Mouse (Mus musculus): Measurements from ENCODE around the gene Atp1b1. TPM values are rescaled to one million over a fixed set of nuclear protein-coding genes. Genes with fewer than 3 reads are reported as not detected.

Gene Atp1b1
- total RNA-seq, 2 experiments from 2014 or later, result 131 to 188 TPM

GRCm38 (mm10) chr1:164406506-164406905 lies 51.6 kb downstream of the Atp1b1 start:
- intact Hi-C loops (cut with DNase I), result no loop called here

GRCm38 (mm10) chr1:164405385-164405802 lies 52.8 kb downstream of the Atp1b1 start:
- DNase-seq, result no peak
- intact Hi-C loops (cut with DNase I), result no loop called here

More at GRCm38 (mm10) chr1:164406506-164406905, 51.6 kb downstream of the Atp1b1 start:
- DNase-seq, result no peak

GRCm38 (mm10) chr1:164399578-164399977 lies 58.6 kb downstream of the Atp1b1 start:
- no peak for DNase-seq
- intact Hi-C loops (cut with DNase I), result no loop called here

- DNase-seq, result no peak
- intact Hi-C loops (cut with DNase I), result no loop called here
These were observed 60.5 kb downstream of the Atp1b1 start for GRCm38 (mm10) chr1:164397672-164398071.

- intact Hi-C loops (cut with DNase I), result no loop called here
- DNase-seq, result no peak
These were observed 62.9 kb downstream of the Atp1b1 start for GRCm38 (mm10) chr1:164395131-164395780.

GRCm38 (mm10) chr1:164392176-164392575 lies 66.0 kb downstream of the Atp1b1 start:
- no peak for DNase-seq
- intact Hi-C loops (cut with DNase I), result no loop called here

- intact Hi-C loops (cut with DNase I), result no loop called here
- no peak for DNase-seq
These were observed 68.4 kb downstream of the Atp1b1 start for GRCm38 (mm10) chr1:164389743-164390142.

Other genes with a start within 250 kb of the Atp1b1 start
- 1 to 10 TPM; 3.4 to 3.9 TPM for gene Slc19a2, start 209.3 kb downstream of the Atp1b1 start, total RNA-seq (2021)
- gene Ccdc181, start 182.8 kb downstream of the Atp1b1 start, total RNA-seq (2021), result 1 to 10 TPM; 8.8 to 9.1 TPM
- gene Nme7, start 154.2 kb downstream of the Atp1b1 start, total RNA-seq (2021), result 1 to 10 TPM; 2.1 TPM
- gene Blzf1, start 150.9 kb downstream of the Atp1b1 start, total RNA-seq (2021), result 10 to 100 TPM; 20.1 to 24.5 TPM

All from gastrocnemius, postnatal 36 days (tissue).